ENCODE assay signal across 28 mouse cellular contexts in genomic region chr12:25444355-25444754, GRCm38 (mm10).
DNase-seq lines count a peak whose midpoint lies in the region; ATAC-seq and TF ChIP-seq lines count a peak whose summit lies in the region.
"Had no signal": no experiment of that assay in that cellular context is flagged by ENCODE, and none has a peak within 500 bp of the region (broad histone marks: within the 10 kb centered on the region; RNA-seq: fewer than 3 reads in every experiment).

No protein-coding gene starts in this region.

- H3K4me2 ChIP-seq in intestine, embryonic 15.5 days (replicated peaks), result no peak overlapping the region
- no peak overlapping the region for H3K4me2 ChIP-seq in intestine, postnatal 0 days (replicated peaks; ENCODE audit: low read depth)
- H3K4me2 ChIP-seq: embryonic facial prominence, embryonic 13.5 days; embryonic facial prominence, embryonic 15.5 days; forebrain, embryonic 12.5 days had no signal

- intact Hi-C loops in heart, postnatal 36 days (cut with DNase I), result no loop called here

- H3K4me3 ChIP-seq in intestine, embryonic 15.5 days (replicated peaks), result no peak overlapping the region
- H3K4me3 ChIP-seq in intestine, postnatal 0 days (ENCODE audit: low read depth, low read length), result no peak overlapping the region
- H3K4me3 ChIP-seq: embryonic facial prominence, embryonic 13.5 days; embryonic facial prominence, embryonic 15.5 days; erythroblast, embryonic 14.5 days; forebrain, embryonic 10.5 days; forebrain, embryonic 12.5 days had no signal

- no peaks in the 10 kb centered on the region for H3K27me3 ChIP-seq in intestine, embryonic 15.5 days (replicated peaks)
- no peaks in the 10 kb centered on the region for H3K27me3 ChIP-seq in intestine, postnatal 0 days (replicated peaks; ENCODE audit: control insufficient read depth, insufficient read depth, low read length)
- H3K27me3 ChIP-seq: CH12.LX; embryonic facial prominence, embryonic 13.5 days; embryonic facial prominence, embryonic 15.5 days; forebrain, embryonic 12.5 days; Patski had no signal

- no peaks in the 10 kb centered on the region for H3K4me1 ChIP-seq in intestine, embryonic 15.5 days (replicated peaks)
- no peaks in the 10 kb centered on the region; the same call in 1 of the 2 replicates for H3K4me1 ChIP-seq in intestine, postnatal 0 days (replicated peaks; ENCODE audit: control insufficient read depth, insufficient read depth, low read length)
- H3K4me1 ChIP-seq: embryonic facial prominence, embryonic 13.5 days; embryonic facial prominence, embryonic 15.5 days; forebrain, embryonic 10.5 days; forebrain, embryonic 12.5 days had no signal

- 57% methylated on average over 2 of the region's 2 CpGs for WGBS in intestine, embryonic 15.5 days
- 39% methylated on average over 2 of the region's 2 CpGs for WGBS in intestine, postnatal 0 days

- ATAC-seq in intestine, embryonic 15.5 days, result peak; percentile 74
- ATAC-seq in intestine, postnatal 0 days, result peak; percentile 97
- no peak for ATAC-seq in megakaryocyte-erythroid progenitor cell, adult 5-6 weeks (replicated peaks; ENCODE audit: low FRiP score, low TSS enrichment, poor library complexity, severe bottlenecking)
- ATAC-seq: activated CD4-positive, CD25-positive, alpha-beta regulatory T cell, adult 4 months; CD4-positive, CD25-positive, alpha-beta regulatory T cell, adult 4 months; forebrain, embryonic 14.5 days; forebrain, embryonic 16.5 days; Patski had no signal

- H3K9me3 ChIP-seq in intestine, embryonic 15.5 days, result no peaks in the 10 kb centered on the region
- H3K9me3 ChIP-seq in intestine, postnatal 0 days (ENCODE audit: control insufficient read depth), result no peaks in the 10 kb centered on the region
- H3K9me3 ChIP-seq: embryonic facial prominence, embryonic 13.5 days; embryonic facial prominence, embryonic 15.5 days; forebrain, embryonic 10.5 days; forebrain, embryonic 12.5 days had no signal

- no peaks in the 10 kb centered on the region for H3K36me3 ChIP-seq in intestine, embryonic 15.5 days
- no peaks in the 10 kb centered on the region for H3K36me3 ChIP-seq in intestine, postnatal 0 days (ENCODE audit: control insufficient read depth, insufficient read depth)
- H3K36me3 ChIP-seq: embryonic facial prominence, embryonic 13.5 days; embryonic facial prominence, embryonic 15.5 days; forebrain, embryonic 10.5 days; forebrain, embryonic 12.5 days; G1E had no signal

- no peak overlapping the region for H3K27ac ChIP-seq in intestine, embryonic 15.5 days
- no peak overlapping the region for H3K27ac ChIP-seq in intestine, postnatal 0 days (ENCODE audit: low read depth, low read length)
- H3K27ac ChIP-seq: embryonic facial prominence, embryonic 13.5 days; embryonic facial prominence, embryonic 15.5 days; forebrain, embryonic 10.5 days; forebrain, embryonic 12.5 days had no signal

- DNase-seq in heart, adult 11 months, result peak; percentile 67
- DNase-seq in heart, postnatal 36 days, result no peak
- DNase-seq in kidney, postnatal 25 days, result no peak
- DNase-seq: adrenal gland, adult 8-10 months; adrenal gland, postnatal 14 days; adrenal gland, postnatal 36 days; B cell, adult 2 months; cerebellum, adult 11-12 months; cerebellum, adult 2 months; cerebellum, adult 9-10 months; cerebellum, postnatal 10 days; cerebellum, postnatal 25 days; embryo, embryonic 11 days had no signal

- no peak overlapping the region for H3K9ac ChIP-seq in intestine, embryonic 15.5 days
- H3K9ac ChIP-seq in intestine, postnatal 0 days (ENCODE audit: low read depth, low read length), result no peak overlapping the region
- H3K9ac ChIP-seq: embryonic facial prominence, embryonic 13.5 days; embryonic facial prominence, embryonic 15.5 days; forebrain, embryonic 12.5 days had no signal

- peak; percentile 19; the same call in 1 of the 2 replicates for TF ChIP-seq CTCF in intestine, postnatal 0 days (IDR thresholded peaks at IDR 0.05; ENCODE audit: low read depth)
